Mouse (Mus musculus) gastrocnemius, postnatal 10 days (tissue): ENCODE data around the gene Taar7d. TPM values are rescaled to one million over a fixed set of nuclear protein-coding genes. Genes with fewer than 3 reads are reported as not detected.

ENCODE experiments used
- total RNA-seq, 2 experiments: library from RNA; stranded (reverse); gene quantifications; 2 replicates each; pipeline ENCODE4 v1.2.3; 2021

The Taar7d gene
- total RNA-seq, 2 experiments from 2014 or later, result not detected

Other genes with a start within 250 kb of the Taar7d start
- 100 to 1,000 TPM; 289 to 355 TPM for gene Rps12, start 239.9 kb upstream of the Taar7d start, total RNA-seq
- gene Slc18b1, start 230.2 kb upstream of the Taar7d start, total RNA-seq, result 10 to 100 TPM; 13.6 to 14.7 TPM
- gene Vnn3, start 175.8 kb upstream of the Taar7d start, total RNA-seq, result under 1 TPM; 0.21 to 0.47 TPM
- under 1 TPM; 0.23 to 0.32 TPM for gene Vnn1, start 132.5 kb upstream of the Taar7d start, total RNA-seq
- gene Taar1, start 106.9 kb upstream of the Taar7d start, total RNA-seq, result not detected
- gene Taar2, start 88.7 kb upstream of the Taar7d start, total RNA-seq, result not detected
- not detected for gene Taar3, start 77.7 kb upstream of the Taar7d start, total RNA-seq
- not detected for gene Taar4, start 66.7 kb upstream of the Taar7d start, total RNA-seq
- gene Taar5, start 56.5 kb upstream of the Taar7d start, total RNA-seq, result not detected
- gene Taar6, start 41.6 kb upstream of the Taar7d start, total RNA-seq, result not detected
- gene Taar7a, start 33.7 kb upstream of the Taar7d start, total RNA-seq, result not detected
- not detected for gene Taar7b, start 27.3 kb upstream of the Taar7d start, total RNA-seq
- not detected for gene Taar7e, start 10.4 kb downstream of the Taar7d start, total RNA-seq
- not detected for gene Taar7f, start 22.3 kb downstream of the Taar7d start, total RNA-seq
- gene Taar8a, start 49.3 kb downstream of the Taar7d start, total RNA-seq, result not detected
- gene Taar8b, start 65.1 kb downstream of the Taar7d start, total RNA-seq, result not detected
- not detected for gene Taar8c, start 74.7 kb downstream of the Taar7d start, total RNA-seq
- not detected for gene Taar9, start 82.3 kb downstream of the Taar7d start, total RNA-seq
- 10 to 100 TPM; 31.8 to 34.9 TPM for gene Stx7, start 122.1 kb downstream of the Taar7d start, total RNA-seq
- gene Moxd1, start 196.3 kb downstream of the Taar7d start, total RNA-seq, result 1 to 10 TPM in 1 of 2 experiments, under 1 TPM in 1; 0.89 to 3.1 TPM